Mouse (Mus musculus) lung, adult 10 weeks (tissue): Measurements from ENCODE around the gene Nprl3. TPM values are rescaled to one million over a fixed set of nuclear protein-coding genes. Genes with fewer than 3 reads are reported as not detected.

Experiments used
- polyA plus RNA-seq: library from polyadenylated mRNA; stranded (reverse); fragments of 350-450 nt; fragmentation: Illumina TruSeq; extraction: RNeasy Lipid Tissue Mini Kit (QIAGEN cat#74804); gene quantifications from one replicate; pipeline ENCODE4 v1.2.3, GENCODE M21; 2014; ENCODE audit warnings: low read depth, low replicate concordance; ENCODE audit not compliant: insufficient read depth

Gene Nprl3
- 11.5 TPM for polyA plus RNA-seq

DNA sequence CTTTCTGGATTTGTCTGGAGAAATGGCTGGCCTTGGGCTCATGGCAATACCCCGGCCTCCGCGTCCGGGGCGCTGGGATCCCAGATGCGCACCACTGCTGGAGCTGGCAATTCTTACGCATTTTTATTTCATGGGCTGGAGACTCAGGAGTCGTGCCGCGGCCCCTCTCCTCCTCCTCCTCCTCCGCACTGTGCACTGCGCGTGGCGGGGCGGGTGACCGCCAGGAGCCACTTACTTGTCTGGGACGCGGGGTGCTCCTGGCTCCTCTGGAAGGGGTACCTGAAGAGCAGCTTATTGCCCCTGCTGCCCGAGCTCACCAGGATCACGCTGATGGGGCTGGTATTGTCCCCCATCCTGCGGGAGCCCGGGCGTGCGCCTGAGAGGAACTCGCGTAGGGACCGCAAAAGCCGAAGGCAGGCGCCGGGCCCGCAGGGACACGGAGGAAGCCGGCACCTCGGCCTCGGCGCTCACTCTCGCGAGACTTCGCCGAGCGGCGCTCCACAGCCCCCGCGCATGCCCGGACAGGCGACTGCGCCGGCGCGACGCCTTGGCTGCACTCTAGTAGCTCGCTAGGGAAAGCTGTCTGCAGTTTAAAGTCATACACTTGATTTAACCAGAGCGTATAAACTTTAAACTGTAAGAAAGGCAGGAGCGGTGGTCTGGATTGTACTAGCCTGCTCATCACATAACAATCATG is at the start of gene Nprl3:
TSS of gene Nprl3 (minus strand) at position 520 of the 697 bp plus-strand sequence.

DNA sequence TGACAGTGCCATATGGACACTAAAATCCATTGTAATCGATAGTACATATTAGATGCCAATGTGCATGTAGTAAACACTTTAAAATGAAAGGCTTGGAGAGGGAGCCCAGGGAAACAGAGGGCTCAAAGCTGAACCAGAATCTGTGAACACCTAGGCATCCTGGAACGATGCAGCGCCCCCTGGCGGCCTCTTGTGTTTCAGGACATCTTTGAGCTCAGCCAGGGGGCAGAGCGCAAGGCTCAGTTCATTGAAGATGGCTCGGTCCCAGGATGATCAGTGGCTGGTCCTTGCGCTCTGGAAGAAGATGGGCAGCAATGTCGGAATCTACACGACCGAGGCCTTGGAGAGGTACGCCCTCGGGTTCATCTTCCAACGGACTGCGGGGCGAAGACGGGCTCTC is 32.4 kb upstream of the Nprl3 start, which contains the start of gene Hbq1a:
TSS of gene Hbq1a (plus strand) at position 205 of the 400 bp plus-strand sequence.

DNA sequence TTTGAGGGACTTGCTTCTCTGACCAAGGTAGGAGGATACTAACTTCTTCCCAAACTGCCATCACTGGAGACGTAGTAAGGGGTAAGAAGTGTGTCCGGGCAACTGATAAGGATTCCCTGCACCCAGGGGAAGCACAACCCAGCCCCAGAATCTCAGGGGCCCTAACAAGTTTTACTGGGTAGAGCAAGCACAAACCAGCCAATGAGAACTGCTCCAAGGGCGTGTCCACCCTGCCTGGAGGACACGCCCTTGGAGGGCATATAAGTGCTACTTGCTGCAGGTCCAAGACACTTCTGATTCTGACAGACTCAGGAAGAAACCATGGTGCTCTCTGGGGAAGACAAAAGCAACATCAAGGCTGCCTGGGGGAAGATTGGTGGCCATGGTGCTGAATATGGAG is 28.7 kb upstream of the Nprl3 start, which contains the start of gene Hba-a2:
TSS of gene Hba-a2 (plus strand) at position 287 of the 400 bp plus-strand sequence.

DNA sequence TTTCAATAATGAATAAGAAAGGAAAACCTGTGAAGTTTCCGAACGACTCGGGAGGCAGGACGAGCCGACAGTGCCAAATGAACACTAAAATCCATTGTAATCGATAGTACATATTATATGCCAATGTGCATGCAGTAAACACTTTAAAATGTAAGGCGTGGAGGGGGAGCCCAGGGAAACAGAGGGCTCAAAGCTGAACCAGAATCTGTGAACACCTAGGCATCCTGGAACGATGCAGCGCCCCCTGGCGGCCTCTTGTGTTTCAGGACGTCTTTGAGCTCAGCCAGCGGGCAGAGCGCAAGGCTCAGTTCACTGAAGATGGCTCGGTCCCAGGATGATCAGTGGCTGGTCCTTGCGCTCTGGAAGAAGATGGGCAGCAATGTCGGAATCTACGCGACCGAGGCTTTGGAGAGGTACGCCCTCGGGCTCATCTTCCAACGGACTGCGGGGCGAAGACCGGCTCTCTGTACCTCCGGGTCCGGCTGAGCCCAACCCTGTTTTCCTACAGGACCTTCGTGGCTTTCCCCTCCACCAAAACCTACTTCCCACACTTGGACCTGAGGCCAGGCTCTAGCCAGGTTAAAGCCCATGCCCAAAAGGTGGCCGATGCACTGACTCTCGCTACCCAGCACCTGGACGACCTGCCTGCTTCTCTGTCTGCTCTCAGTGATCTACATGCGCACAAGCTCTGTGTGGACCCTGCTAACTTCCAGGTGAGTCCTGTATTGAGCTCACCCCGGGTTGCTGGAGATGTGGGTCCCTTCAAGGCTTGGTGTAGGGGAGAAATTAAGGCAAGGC is 19.4 kb upstream of the Nprl3 start, which contains the start of gene Hbq1b:
TSS of gene Hbq1b (plus strand) at position 271 of the 798 bp plus-strand sequence.

GRCm38 (mm10) chr11:32283091-32283777 is 15.7 kb upstream of the Nprl3 start, which contains the start of gene Hba-a1:
Gene Hba-a1, plus strand, starts transcription at chr11:32283511.

DNA sequence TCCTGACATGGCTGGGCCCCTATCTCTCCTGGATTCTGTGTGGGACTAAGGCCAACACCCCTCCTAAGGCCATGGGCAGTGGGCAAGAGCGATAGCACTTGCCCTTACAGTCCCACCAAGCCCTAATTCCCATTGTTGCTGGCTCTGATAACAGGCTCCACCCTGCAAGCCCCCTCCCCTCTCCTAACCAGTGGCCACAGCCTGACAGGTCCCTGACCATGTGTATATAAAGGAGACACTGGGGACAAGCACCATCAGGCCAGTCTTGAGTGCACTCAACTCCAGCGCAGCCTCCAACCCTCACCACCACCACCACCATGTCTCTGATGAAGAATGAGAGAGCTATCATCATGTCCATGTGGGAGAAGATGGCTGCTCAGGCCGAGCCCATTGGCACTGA is 8.8 kb upstream of the Nprl3 start, which contains the start of gene Hba-x:
TSS of gene Hba-x (plus strand) at position 54 of the 400 bp plus-strand sequence.

DNA sequence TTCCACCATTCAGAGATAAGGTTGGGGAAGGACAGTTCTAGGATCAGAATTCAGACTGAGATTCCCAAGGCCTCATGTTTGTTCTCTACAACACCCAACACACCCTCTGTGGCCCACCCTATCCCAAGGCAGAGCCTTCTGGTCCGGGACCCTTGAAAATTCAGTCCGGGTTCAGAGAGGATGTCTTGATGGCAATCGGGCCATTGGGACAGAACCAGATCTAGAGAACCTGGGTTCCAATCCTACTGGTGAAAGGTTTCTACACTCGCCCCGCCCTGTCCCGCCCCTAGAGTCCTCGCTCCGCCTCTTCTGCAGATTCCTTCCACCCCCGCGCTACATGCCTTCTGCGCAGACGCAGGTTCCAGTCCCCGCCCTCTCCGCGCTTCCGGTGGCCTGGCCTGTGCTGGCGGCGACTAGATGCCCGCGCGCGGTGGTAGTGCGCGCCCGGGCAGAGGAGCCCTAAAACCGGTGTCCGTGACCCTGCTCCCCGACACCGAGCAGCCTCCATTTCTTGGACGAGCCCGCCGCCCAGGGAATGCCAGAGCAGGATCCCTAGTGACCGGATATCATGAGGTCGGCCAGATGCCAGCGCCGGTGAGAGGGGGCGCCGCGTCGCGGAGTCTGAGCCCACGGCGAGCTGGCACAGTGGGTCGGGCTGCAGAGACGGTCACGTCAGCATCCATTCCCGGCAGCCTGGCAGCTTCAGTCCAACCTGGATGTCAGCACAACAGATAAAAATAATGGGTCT is 41.2 kb downstream of the Nprl3 start, which contains the start of gene Mpg:
TSS of gene Mpg (plus strand) at position 382 of the 748 bp plus-strand sequence.

GRCm38 (mm10) chr11:32221951-32222409 is 45.5 kb downstream of the Nprl3 start, which contains the start of gene Rhbdf1:
Gene Rhbdf1, minus strand, starts transcription at chr11:32222300.

DNA sequence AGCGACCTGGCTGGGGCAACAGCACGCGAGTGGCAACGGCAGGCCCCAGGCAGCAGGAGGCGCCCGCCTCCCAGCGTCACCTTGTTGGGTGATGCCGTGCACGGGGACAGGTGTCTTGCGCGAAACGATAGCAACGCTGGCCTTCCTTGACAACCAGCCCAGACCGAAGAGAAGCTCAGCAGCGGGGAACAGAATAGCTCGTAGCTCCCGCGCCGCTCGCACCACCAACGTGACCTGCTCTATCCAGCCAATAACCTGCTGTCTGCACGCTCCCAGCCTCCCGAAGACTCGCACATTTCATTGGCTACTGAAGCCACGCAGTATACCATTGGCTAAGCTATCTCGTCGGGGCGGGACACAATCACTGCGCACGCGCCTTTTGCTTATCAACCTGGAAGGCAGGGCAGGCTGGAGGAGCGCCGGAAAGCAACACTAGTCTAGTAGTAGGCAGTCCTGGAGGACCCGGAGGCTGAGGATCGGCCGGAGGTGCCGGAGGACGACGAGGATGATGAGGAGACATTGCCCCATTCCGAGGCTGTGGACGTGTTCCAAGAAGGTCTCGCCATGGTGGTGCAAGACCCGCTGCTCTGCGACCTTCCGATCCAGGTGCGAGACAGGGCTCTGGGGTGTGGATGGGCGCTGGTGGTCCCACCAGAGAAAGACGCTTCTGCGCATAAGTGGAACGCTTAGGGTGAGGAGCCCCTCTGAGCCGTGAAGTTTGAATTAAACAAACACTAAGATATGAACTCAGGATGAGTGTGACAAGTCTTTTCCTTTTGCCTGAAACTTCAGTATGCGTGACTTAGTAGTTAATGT is 62.2 kb downstream of the Nprl3 start, which contains the start of gene Snrnp25:
TSS of gene Snrnp25 (plus strand) at position 358 of the 816 bp plus-strand sequence.

DNA sequence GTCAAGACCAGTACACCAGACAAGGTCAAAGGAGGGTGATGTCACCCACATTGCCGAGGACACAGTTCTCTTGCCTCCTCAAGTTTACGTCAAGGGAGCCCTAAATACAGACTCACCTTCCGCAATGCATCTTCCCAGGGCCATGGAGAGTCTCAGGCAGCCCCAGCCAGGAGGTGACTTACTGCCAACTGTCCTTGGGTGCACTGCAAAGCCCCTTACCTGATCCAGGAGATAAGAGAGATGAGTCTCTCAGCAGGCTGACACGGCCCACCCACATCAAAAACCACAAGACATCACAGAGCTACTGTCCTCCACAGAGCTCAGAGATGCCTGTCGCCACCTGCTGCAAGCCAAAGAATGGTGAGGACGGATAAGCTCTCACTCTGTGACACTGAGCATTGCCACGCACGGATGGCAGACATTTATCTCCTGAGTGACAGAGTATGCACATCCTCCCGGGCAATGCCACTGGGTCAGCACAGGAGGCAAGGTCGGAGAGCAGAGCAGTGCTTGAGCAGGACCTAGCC is 67.4 kb downstream of the Nprl3 start, which contains the start of gene Il9r:
TSS of gene Il9r (minus strand) at position 205 of the 527 bp plus-strand sequence.

Other genes starting within 250 kb of the Nprl3 start
- 0.74 TPM for gene Il9r, start 67.4 kb downstream of the Nprl3 start, polyA plus RNA-seq
- 24.2 TPM for gene Snrnp25, start 62.3 kb downstream of the Nprl3 start, polyA plus RNA-seq
- 19.5 TPM for gene Rhbdf1, start 45.4 kb downstream of the Nprl3 start, polyA plus RNA-seq
- gene Mpg, start 41.2 kb downstream of the Nprl3 start, polyA plus RNA-seq = 12.7 TPM
- not detected for gene Hba-x, start 8.7 kb upstream of the Nprl3 start, polyA plus RNA-seq
- 9,126 TPM for gene Hba-a1, start 15.8 kb upstream of the Nprl3 start, polyA plus RNA-seq
- not detected for gene Hbq1b, start 19.3 kb upstream of the Nprl3 start, polyA plus RNA-seq
- 14,852 TPM for gene Hba-a2, start 28.8 kb upstream of the Nprl3 start, polyA plus RNA-seq
- gene Hbq1a, start 32.4 kb upstream of the Nprl3 start, polyA plus RNA-seq = 1.6 TPM
- gene Sh3pxd2b, start 80.1 kb upstream of the Nprl3 start, polyA plus RNA-seq = 3.6 TPM
- 5.0 TPM for gene Ubtd2, start 187.7 kb upstream of the Nprl3 start, polyA plus RNA-seq